Mouse (Mus musculus): ENCODE results near the gene Lalba. TPM values are rescaled to one million over a fixed set of nuclear protein-coding genes. Genes with fewer than 3 reads are reported as not detected.
A peak's percentile ranks its signal among the peaks of the same experiment; 100 is the strongest.
"Not testable (repeated sequence)": the region's sequence is repeated elsewhere in the genome, so short reads cannot be mapped to it uniquely, and the experiment has no call there.

The Lalba gene
- polyA plus RNA-seq, 1 experiment, result not detected

GRCm38 (mm10) chr15:98469596-98469995 lies 12.9 kb downstream of the Lalba start, which contains the start of gene OR5BS1P:
Gene OR5BS1P, plus strand, starts transcription at chr15:98469896.
- Histone ChIP-seq H3K27ac (replicated peaks; ENCODE audit: low read depth, low read length) (no peak within 1 kb of the TSS), H3K4me1 (ENCODE audit: control insufficient read depth, insufficient read depth, insufficient read length, low read length) (no peaks in the 10 kb centered on the region), H3K4me3 (ENCODE audit: insufficient read depth, low read depth, low read length) (no peak within 1 kb of the TSS)

- no peak within 1 kb of the TSS for H3K27ac ChIP-seq (replicated peaks; ENCODE audit: low read depth, low read length)
- H3K4me1 ChIP-seq (ENCODE audit: control insufficient read depth, insufficient read depth, insufficient read length, low read length), result 0 out of 2 replicates have a peak, but pooled peaks cover 2% of the 10 kb centered on the region
- no peak within 1 kb of the TSS for H3K4me3 ChIP-seq (ENCODE audit: insufficient read depth, low read depth, low read length)
Observed at GRCm38 (mm10) chr15:98452288-98452687, 30.2 kb downstream of the Lalba start, which contains the start of gene Olfr281. Gene Olfr281, plus strand, starts transcription at chr15:98452588.

GRCm38 (mm10) chr15:98448521-98448920 lies 34.0 kb downstream of the Lalba start:
- Histone ChIP-seq H3K27ac (replicated peaks; ENCODE audit: low read depth, low read length) (no peak overlapping the region), H3K4me3 (ENCODE audit: insufficient read depth, low read depth, low read length) (0 out of 2 replicates have a peak overlapping the region, but pooled peaks have one; percentile 7), H3K4me1 (ENCODE audit: control insufficient read depth, insufficient read depth, insufficient read length, low read length) (peaks cover 2% of the 10 kb centered on the region; the same call in 1 of the 2 replicates)

- H3K27ac ChIP-seq (replicated peaks; ENCODE audit: low read depth, low read length), result no peak overlapping the region
- H3K4me3 ChIP-seq (ENCODE audit: insufficient read depth, low read depth, low read length), result no peak overlapping the region
- H3K4me1 ChIP-seq (ENCODE audit: control insufficient read depth, insufficient read depth, insufficient read length, low read length), result peaks cover 2% of the 10 kb centered on the region; the same call in 1 of the 2 replicates
Observed at GRCm38 (mm10) chr15:98444561-98444960, 38.0 kb downstream of the Lalba start.

GRCm38 (mm10) chr15:98430925-98431324 lies 51.6 kb downstream of the Lalba start, which contains the start of gene Olfr282:
Gene Olfr282, plus strand, starts transcription at chr15:98431225.
- H3K4me3 ChIP-seq (ENCODE audit: insufficient read depth, low read depth, low read length); H3K4me1 ChIP-seq (ENCODE audit: control insufficient read depth, insufficient read depth, insufficient read length, low read length); H3K27ac ChIP-seq (replicated peaks; ENCODE audit: low read depth, low read length): not testable (repeated sequence)

Other genes with a start within 250 kb of the Lalba start
- gene Olfr286, start 248.3 kb downstream of the Lalba start, polyA plus RNA-seq (2012; ENCODE audit: insufficient read depth, insufficient read length, missing spikeins), result not detected in 2 replicates
- not detected in 2 replicates for gene H1fnt, start 225.4 kb downstream of the Lalba start, polyA plus RNA-seq (2012; ENCODE audit: insufficient read depth, insufficient read length, missing spikeins)
- 3.6 and 4.6 TPM in 2 replicates for gene Zfp641, start 186.6 kb downstream of the Lalba start, polyA plus RNA-seq (2012; ENCODE audit: insufficient read depth, insufficient read length, missing spikeins)
- gene Olfr285, start 165.4 kb downstream of the Lalba start, polyA plus RNA-seq (2012; ENCODE audit: insufficient read depth, insufficient read length, missing spikeins), result not detected in 2 replicates
- not detected in 2 replicates for gene Olfr284, start 141.7 kb downstream of the Lalba start, polyA plus RNA-seq (2012; ENCODE audit: insufficient read depth, insufficient read length, missing spikeins)
- not detected in 2 replicates for gene Olfr283, start 101.8 kb downstream of the Lalba start, polyA plus RNA-seq (2012; ENCODE audit: insufficient read depth, insufficient read length, missing spikeins)
- gene Olfr282, start 51.5 kb downstream of the Lalba start, polyA plus RNA-seq (2012; ENCODE audit: insufficient read depth, insufficient read length, missing spikeins), result not detected in 2 replicates
- gene Olfr281, start 30.1 kb downstream of the Lalba start, polyA plus RNA-seq (2012; ENCODE audit: insufficient read depth, insufficient read length, missing spikeins), result not detected in 2 replicates
- not detected in 2 replicates for gene OR5BS1P, start 12.8 kb downstream of the Lalba start, polyA plus RNA-seq (2012; ENCODE audit: insufficient read depth, insufficient read length, missing spikeins)
- not detected in 2 replicates for gene Olfr279, start 9.7 kb upstream of the Lalba start, polyA plus RNA-seq (2012; ENCODE audit: insufficient read depth, insufficient read length, missing spikeins)
- 33.1 and 38.0 TPM in 2 replicates for gene Kansl2, start 51.5 kb upstream of the Lalba start, polyA plus RNA-seq (2012; ENCODE audit: insufficient read depth, insufficient read length, missing spikeins)
- gene Ccnt1, start 88.2 kb upstream of the Lalba start, polyA plus RNA-seq (2012; ENCODE audit: insufficient read depth, insufficient read length, missing spikeins), result 16.4 and 18.1 TPM in 2 replicates
- 5.1 and 14.0 TPM in 2 replicates for gene 4930415O20Rik, start 88.3 kb upstream of the Lalba start, polyA plus RNA-seq (2012; ENCODE audit: insufficient read depth, insufficient read length, missing spikeins)
- 37.3 and 42.5 TPM in 2 replicates for gene Adcy6, start 127.4 kb upstream of the Lalba start, polyA plus RNA-seq (2012; ENCODE audit: insufficient read depth, insufficient read length, missing spikeins)
- 0.46 and 0.95 TPM in 2 replicates for gene Cacnb3, start 148.1 kb upstream of the Lalba start, polyA plus RNA-seq (2012; ENCODE audit: insufficient read depth, insufficient read length, missing spikeins)
- 28.1 and 50.7 TPM in 2 replicates for gene Ddx23, start 180.2 kb upstream of the Lalba start, polyA plus RNA-seq (2012; ENCODE audit: insufficient read depth, insufficient read length, missing spikeins)
- 1.7 and 1.8 TPM in 2 replicates for gene Rnd1, start 194.7 kb upstream of the Lalba start, polyA plus RNA-seq (2012; ENCODE audit: insufficient read depth, insufficient read length, missing spikeins)
- not detected in 2 replicates for gene Ccdc65, start 225.5 kb upstream of the Lalba start, polyA plus RNA-seq (2012; ENCODE audit: insufficient read depth, insufficient read length, missing spikeins)
- 1.9 TPM in 1 of 2 replicates, not detected in the other for gene Fkbp11, start 245.5 kb upstream of the Lalba start, polyA plus RNA-seq (2012; ENCODE audit: insufficient read depth, insufficient read length, missing spikeins)